Mouse (Mus musculus) hindbrain, embryonic 11.5 days (tissue): ENCODE measurements at regions not wholly inside any gene's neighbourhood (a gene's known extent, or its start where the extent isn't known, plus 50 kb on each side); places are given as distances from the start of the nearest gene placed in this dataset.
A peak's percentile ranks its signal among the peaks of the same experiment; 100 is the strongest.

Experiments
- ATAC-seq: fragments of 200-750 bp; cut with Nextera tagmentation; 2 replicates; pipeline ENCODE4 v1.8.0; 2017; ENCODE audit warnings: mild to moderate bottlenecking, moderate TSS enrichment, moderate library complexity; ENCODE audit not compliant: low FRiP score
- DNase-seq: peaks from one replicate; pipeline ENCODE4 v3.0.0-alpha.2; 2015; ENCODE audit warnings: low spot score
- H3K27ac ChIP-seq: fragments of 300-500 bp; sonication (generic); 2 replicates; pipeline ENCODE4 v1.5.1; 2014; ENCODE audit warnings: mild to moderate bottlenecking, low read depth, low read length
- H3K27me3 ChIP-seq: fragments of 300-500 bp; sonication (generic); 2 replicates; pipeline ENCODE4 v1.6.1; 2014; ENCODE audit warnings: mild to moderate bottlenecking, low read length, moderate library complexity, mixed read lengths; ENCODE audit not compliant: control insufficient read depth, insufficient read depth
- H3K36me3 ChIP-seq: fragments of 300-500 bp; sonication (generic); 2 replicates; pipeline ENCODE4 v1.6.1; 2014; ENCODE audit warnings: mild to moderate bottlenecking, low read length, moderate library complexity, mixed read lengths; ENCODE audit not compliant: control insufficient read depth, insufficient read depth
- H3K4me1 ChIP-seq: fragments of 300-500 bp; sonication (generic); replicated peaks from 2 replicates; pipeline ENCODE4 v1.6.1; 2014; ENCODE audit warnings: low read length, mixed read lengths; ENCODE audit not compliant: control insufficient read depth, insufficient read depth
- H3K4me2 ChIP-seq: fragments of 300-500 bp; sonication (generic); replicated peaks from 2 replicates; pipeline ENCODE4 v1.6.1; 2014; ENCODE audit warnings: mild to moderate bottlenecking, low read depth, low read length
- H3K4me3 ChIP-seq: fragments of 300-500 bp; sonication (generic); 2 replicates; pipeline ENCODE4 v1.5.1; 2014; ENCODE audit warnings: low read depth, low read length
- H3K9ac ChIP-seq: fragments of 300-500 bp; sonication (generic); 2 replicates; pipeline ENCODE4 v1.6.1; 2014; ENCODE audit warnings: low read depth, low read length
- H3K9me3 ChIP-seq: fragments of 300-500 bp; sonication (generic); 2 replicates; pipeline ENCODE4 v1.6.1; 2016; ENCODE audit warnings: low read length; ENCODE audit not compliant: control insufficient read depth
- whole genome bisulfite sequencing: fragments of 180-500 bp; shearing (Covaris S2); extraction: QIAGEN DNeasy Blood & Tissue Kit; methylation state at CpG from one replicate; pipeline ENCODE4 v1.1.7; 2014; 5-methylcytosine and 5-hydroxymethylcytosine counted together

DNA sequence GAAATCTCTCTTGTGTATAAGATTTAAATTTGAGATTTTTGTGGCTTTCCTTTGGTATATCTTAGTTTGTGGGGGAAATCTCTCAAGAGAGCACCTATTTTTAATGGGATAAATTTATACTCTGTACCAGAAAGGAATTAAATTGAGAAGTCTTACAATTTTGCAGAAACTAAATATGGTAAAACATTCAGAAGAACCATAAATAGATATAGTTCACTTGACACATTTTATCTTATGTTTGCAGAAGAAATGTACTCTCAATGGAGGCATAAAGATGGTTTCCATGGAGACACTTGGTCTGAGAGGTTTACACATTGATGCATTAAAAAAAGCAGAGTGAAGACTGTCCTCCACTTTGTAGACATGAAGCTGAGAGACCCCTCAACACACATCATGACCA, 86.9 kb downstream of the Ndufa10 start:
- Histone ChIP-seq H3K36me3 (no peaks in the 10 kb centered on the region), H3K4me3 (no peak overlapping the region), H3K9ac (no peak overlapping the region), H3K4me1 (no peaks in the 10 kb centered on the region), H3K4me2 (no peak overlapping the region), H3K27ac (no peak overlapping the region), H3K27me3 (no peaks in the 10 kb centered on the region), H3K9me3 (no peaks in the 10 kb centered on the region)
- DNase-seq: no peak
- ATAC-seq: no peak

DNA sequence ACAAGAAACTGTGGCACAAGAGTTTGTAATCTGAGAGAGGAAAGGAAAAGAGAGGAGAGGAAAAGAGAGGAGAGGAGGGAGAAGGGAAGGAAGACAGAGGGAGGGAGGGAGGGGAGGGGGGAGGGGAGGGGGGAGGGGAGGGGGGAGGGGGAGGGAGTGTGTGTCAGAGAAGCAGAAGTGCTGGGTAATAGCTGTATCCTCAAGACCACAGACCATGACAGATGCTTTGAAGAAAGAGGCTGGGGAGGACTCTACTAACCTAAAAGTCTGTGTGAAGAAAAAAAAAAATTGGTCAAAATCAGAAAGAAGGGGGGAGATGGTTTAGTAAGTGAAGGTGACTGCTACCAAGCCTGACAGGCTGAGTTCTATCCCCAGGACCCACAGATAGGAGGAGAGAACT, 88.7 kb downstream of the Ndufa10 start:
- H3K27me3 ChIP-seq: no peaks in the 10 kb centered on the region
- no peaks in the 10 kb centered on the region for H3K4me1 ChIP-seq
- ATAC-seq: no peak
- H3K9ac ChIP-seq: no peak overlapping the region
- H3K36me3 ChIP-seq: no peaks in the 10 kb centered on the region
- H3K4me3 ChIP-seq: no peak overlapping the region
- no peaks in the 10 kb centered on the region for H3K9me3 ChIP-seq
- no peak for DNase-seq
- H3K27ac ChIP-seq: no peak overlapping the region
- no peak overlapping the region for H3K4me2 ChIP-seq

GRCm38 (mm10) chr1:92383749-92384148, 89.9 kb downstream of the Ndufa10 start:
- 66% methylated on average over 4 of the region's 4 CpGs for WGBS
- no peak overlapping the region for H3K9ac ChIP-seq
- DNase-seq: no peak
- H3K27ac ChIP-seq: no peak overlapping the region
- ATAC-seq: no peak
- H3K27me3 ChIP-seq: no peaks in the 10 kb centered on the region
- no peaks in the 10 kb centered on the region for H3K4me1 ChIP-seq
- H3K4me2 ChIP-seq: no peak overlapping the region
- no peaks in the 10 kb centered on the region for H3K36me3 ChIP-seq
- no peak overlapping the region for H3K4me3 ChIP-seq
- H3K9me3 ChIP-seq: no peaks in the 10 kb centered on the region

GRCm38 (mm10) chr1:92379510-92379886, 94.2 kb downstream of the Ndufa10 start:
- Histone ChIP-seq H3K4me2 (no peak overlapping the region), H3K4me1 (no peaks in the 10 kb centered on the region), H3K4me3 (no peak overlapping the region), H3K9me3 (no peaks in the 10 kb centered on the region), H3K27me3 (no peaks in the 10 kb centered on the region), H3K36me3 (no peaks in the 10 kb centered on the region), H3K9ac (no peak overlapping the region), H3K27ac (no peak overlapping the region)
- DNase-seq (no peak), ATAC-seq (no peak)
- WGBS: 64% methylated on average over 3 of the region's 3 CpGs

GRCm38 (mm10) chr1:92378741-92379509, 94.7 kb downstream of the Ndufa10 start:
- Histone ChIP-seq H3K4me2 (no peak overlapping the region), H3K9ac (no peak overlapping the region), H3K9me3 (no peaks in the 10 kb centered on the region), H3K36me3 (no peaks in the 10 kb centered on the region), H3K4me1 (no peaks in the 10 kb centered on the region), H3K27ac (no peak overlapping the region), H3K4me3 (no peak overlapping the region), H3K27me3 (no peaks in the 10 kb centered on the region)
- ATAC-seq (no peak), DNase-seq (no peak)
- WGBS: 44% methylated on average over 8 of the region's 8 CpGs

GRCm38 (mm10) chr1:92376456-92376855, 97.2 kb downstream of the Ndufa10 start:
- Histone ChIP-seq H3K4me3 (no peak overlapping the region), H3K36me3 (no peaks in the 10 kb centered on the region), H3K4me2 (no peak overlapping the region), H3K9ac (no peak overlapping the region), H3K27ac (no peak overlapping the region), H3K4me1 (0 out of 2 replicates have a peak, but pooled peaks cover 2% of the 10 kb centered on the region), H3K9me3 (no peaks in the 10 kb centered on the region), H3K27me3 (no peaks in the 10 kb centered on the region)
- WGBS: 79% methylated on average over 4 of the region's 4 CpGs
- ATAC-seq (no peak), DNase-seq (no peak)

GRCm38 (mm10) chr1:92372222-92372990, 101.3 kb downstream of the Ndufa10 start:
- Histone ChIP-seq H3K4me1 (0 out of 2 replicates have a peak, but pooled peaks cover 2% of the 10 kb centered on the region), H3K36me3 (no peaks in the 10 kb centered on the region), H3K27ac (no peak overlapping the region), H3K9ac (no peak overlapping the region), H3K27me3 (no peaks in the 10 kb centered on the region), H3K4me3 (no peak overlapping the region), H3K4me2 (no peak overlapping the region), H3K9me3 (no peaks in the 10 kb centered on the region)
- DNase-seq (no peak), ATAC-seq (no peak)
- 77% methylated on average over 5 of the region's 5 CpGs for WGBS

GRCm38 (mm10) chr1:92371357-92371981, 102.2 kb downstream of the Ndufa10 start:
- Histone ChIP-seq H3K9me3 (no peaks in the 10 kb centered on the region), H3K4me3 (no peak overlapping the region), H3K4me1 (0 out of 2 replicates have a peak, but pooled peaks cover 2% of the 10 kb centered on the region), H3K36me3 (no peaks in the 10 kb centered on the region), H3K4me2 (no peak overlapping the region), H3K27ac (no peak overlapping the region), H3K9ac (no peak overlapping the region), H3K27me3 (no peaks in the 10 kb centered on the region)
- ATAC-seq (no peak), DNase-seq (peak; percentile 44)
- 59% methylated on average over 11 of the region's 11 CpGs for WGBS
